Mouse (Mus musculus) G1E (cell line): ENCODE measurements at regions not wholly inside any gene's neighbourhood (a gene's known extent, or its start where the extent isn't known, plus 50 kb on each side); places are given as distances from the start of the nearest gene placed in this dataset.

Experiments used
- CTCF ChIP-seq: IDR thresholded peaks from 2 replicates; pipeline ENCODE4 v1.5.1; 2012; ENCODE audit warnings: low read depth, low read length, inconsistent platforms, mixed read lengths
- GATA1 ChIP-seq: IDR thresholded peaks from 2 replicates; pipeline ENCODE4 v1.6.1; 2012; ENCODE audit warnings: borderline replicate concordance, low read length, inconsistent platforms, mixed read lengths
- GATA2 ChIP-seq: IDR thresholded peaks from 2 replicates; pipeline ENCODE4 v1.6.1; 2012; ENCODE audit warnings: low read depth, low read length, inconsistent platforms, borderline replicate concordance
- POLR2AphosphoS5 ChIP-seq: IDR thresholded peaks from 2 replicates; pipeline ENCODE4 v1.6.1; 2012; ENCODE audit warnings: low read depth, low read length, inconsistent platforms; ENCODE audit not compliant: insufficient replicate concordance
- TAL1 ChIP-seq: conservative IDR thresholded peaks from 2 replicates; pipeline ENCODE4 v1.6.1; 2012; ENCODE audit warnings: low read depth, low read length, inconsistent platforms, mixed read lengths

DNA sequence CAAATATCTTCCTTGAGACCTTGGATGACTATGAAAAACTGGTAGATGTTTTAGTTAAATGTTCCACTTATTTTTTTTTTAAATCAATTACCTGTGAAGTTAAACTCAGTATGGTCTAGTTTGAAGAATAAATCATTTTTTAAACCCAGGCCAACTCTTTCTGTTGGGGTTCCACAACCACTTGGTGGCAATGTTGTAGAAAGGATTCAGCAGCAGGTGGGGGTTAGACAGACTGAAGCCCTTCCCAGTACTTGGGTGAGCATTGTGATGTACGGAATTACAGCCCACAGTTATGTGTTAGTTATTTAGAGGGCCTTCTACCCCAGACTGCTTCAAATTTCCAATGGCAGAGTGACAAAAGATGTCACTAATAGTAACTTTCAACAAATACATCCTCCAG, 375.0 kb downstream of the Pros1 start:
- TF ChIP-seq CTCF (no peak), POLR2AphosphoS5 (no peak), GATA2 (no peak), GATA1 (no peak), TAL1 (no peak)
